Mouse (Mus musculus) heart, embryonic 13.5 days (tissue): ENCODE measurements around the gene Slc4a5. TPM values are rescaled to one million over a fixed set of nuclear protein-coding genes. Genes with fewer than 3 reads are reported as not detected.

ENCODE experiments used
- ATAC-seq: fragments of 200-750 bp; cut with Nextera tagmentation; 2 replicates; pipeline ENCODE4 v1.8.0; 2017; ENCODE audit warnings: moderate TSS enrichment; ENCODE audit not compliant: insufficient number of reproducible peaks, low FRiP score, low TSS enrichment; ENCODE audit errors: extremely low read depth
- H3K27ac ChIP-seq: fragments of 300-500 bp; sonication (generic); replicated peaks from 2 replicates; pipeline ENCODE4 v1.5.1; 2015; ENCODE audit warnings: moderate library complexity, mild to moderate bottlenecking, inconsistent platforms
- H3K27me3 ChIP-seq: fragments of 300-500 bp; sonication (generic); replicated peaks from 2 replicates; pipeline ENCODE4 v1.6.1; 2015; ENCODE audit warnings: mild to moderate bottlenecking, inconsistent platforms
- H3K36me3 ChIP-seq: fragments of 300-500 bp; sonication (generic); 2 replicates; pipeline ENCODE4 v1.6.1; 2015; ENCODE audit warnings: mild to moderate bottlenecking, inconsistent platforms
- H3K4me1 ChIP-seq: fragments of 300-500 bp; sonication (generic); 2 replicates; pipeline ENCODE4 v1.6.1; 2015; ENCODE audit warnings: inconsistent platforms
- H3K4me2 ChIP-seq: fragments of 300-500 bp; sonication (generic); 2 replicates; pipeline ENCODE4 v1.6.1; 2015; ENCODE audit warnings: inconsistent platforms, mild to moderate bottlenecking, moderate library complexity
- H3K4me3 ChIP-seq: fragments of 300-500 bp; sonication (generic); 2 replicates; pipeline ENCODE4 v1.5.1; 2015; ENCODE audit warnings: moderate library complexity, mild to moderate bottlenecking, inconsistent platforms
- H3K9ac ChIP-seq: fragments of 300-500 bp; sonication (generic); 2 replicates; pipeline ENCODE4 v1.6.1; 2015; ENCODE audit warnings: inconsistent platforms, mild to moderate bottlenecking, moderate library complexity
- H3K9me3 ChIP-seq: fragments of 300-500 bp; sonication (generic); 2 replicates; pipeline ENCODE4 v1.6.1; 2016; ENCODE audit warnings: inconsistent platforms
- WGBS: fragments of 180-500 bp; shearing (Covaris S2); methylation state at CpG from one replicate; pipeline ENCODE4 v1.1.7; 2015; ENCODE audit warnings: mixed read lengths; 5-methylcytosine and 5-hydroxymethylcytosine counted together
- polyA plus RNA-seq: library from polyadenylated mRNA; unstranded; fragments of >200 nt; fragmentation: Nextera tagmentation; extraction: Ambion mirVana; gene quantifications from 2 replicates; pipeline ENCODE4 v1.2.1, GENCODE M21; 2015

Gene Slc4a5
- polyA plus RNA-seq = 0.11 and 0.37 TPM in 2 replicates

- H3K4me2 ChIP-seq = no peak within 1 kb of the TSS
- H3K4me3 ChIP-seq = no peak within 1 kb of the TSS
- H3K36me3 ChIP-seq = no peaks in the 10 kb centered on the region
- no peak for ATAC-seq
- H3K4me1 ChIP-seq = no peaks in the 10 kb centered on the region; the same call in 1 of the 2 replicates
- no peaks in the 10 kb centered on the region for H3K9me3 ChIP-seq
- no peak within 1 kb of the TSS for H3K27ac ChIP-seq
- H3K27me3 ChIP-seq = no peaks in the 10 kb centered on the region
- WGBS = 68% methylated on average over 3 of the region's 3 CpGs
- H3K9ac ChIP-seq = no peak within 1 kb of the TSS
These were observed at the start of gene Slc4a5 for GRCm38 (mm10) chr6:83219814-83220213. TSS of gene Slc4a5 (plus strand) at chr6:83219828.

GRCm38 (mm10) chr6:83169872-83170271, 49.8 kb upstream of the Slc4a5 start:
- no peak overlapping the region for H3K9ac ChIP-seq

GRCm38 (mm10) chr6:83171063-83171462, 48.6 kb upstream of the Slc4a5 start:
- Histone ChIP-seq H3K4me3 (no peak overlapping the region), H3K9ac (no peak overlapping the region), H3K27me3 (no peaks in the 10 kb centered on the region), H3K9me3 (no peaks in the 10 kb centered on the region), H3K4me1 (peaks cover 36% of the 10 kb centered on the region), H3K36me3 (peaks cover 7% of the 10 kb centered on the region), H3K27ac (no peak overlapping the region), H3K4me2 (no peak overlapping the region)
- ATAC-seq = no peak
- 77% methylated on average over 5 of the region's 5 CpGs for WGBS

More at GRCm38 (mm10) chr6:83169872-83170271, 49.8 kb upstream of the Slc4a5 start:
- no peaks in the 10 kb centered on the region for H3K9me3 ChIP-seq
- H3K36me3 ChIP-seq = peaks cover 3% of the 10 kb centered on the region
- no peaks in the 10 kb centered on the region for H3K27me3 ChIP-seq
- H3K27ac ChIP-seq = no peak overlapping the region
- WGBS = 81% methylated on average over 5 of the region's 5 CpGs
- no peak overlapping the region for H3K4me2 ChIP-seq
- no peak overlapping the region for H3K4me3 ChIP-seq
- no peak for ATAC-seq
- peaks cover 40% of the 10 kb centered on the region for H3K4me1 ChIP-seq

- H3K36me3 ChIP-seq = peaks cover 16% of the 10 kb centered on the region
- ATAC-seq = no peak
- no peaks in the 10 kb centered on the region for H3K9me3 ChIP-seq
- H3K27me3 ChIP-seq = no peaks in the 10 kb centered on the region
- H3K4me2 ChIP-seq = no peak overlapping the region
- no peak overlapping the region for H3K4me3 ChIP-seq
- H3K27ac ChIP-seq = no peak overlapping the region
- 66% methylated on average over 9 of the region's 9 CpGs for WGBS
- H3K4me1 ChIP-seq = peaks cover 26% of the 10 kb centered on the region
- H3K9ac ChIP-seq = 0 out of 2 replicates have a peak overlapping the region, but pooled peaks have one; percentile 11
These were observed 47.2 kb upstream of the Slc4a5 start for GRCm38 (mm10) chr6:83172240-83172920.

- Histone ChIP-seq H3K27ac (no peak overlapping the region), H3K36me3 (peaks cover 18% of the 10 kb centered on the region), H3K9me3 (no peaks in the 10 kb centered on the region), H3K27me3 (no peaks in the 10 kb centered on the region), H3K4me2 (no peak overlapping the region), H3K4me3 (no peak overlapping the region), H3K4me1 (peaks cover 24% of the 10 kb centered on the region), H3K9ac (no peak overlapping the region)
- no peak for ATAC-seq
- 86% methylated on average over 8 of the region's 8 CpGs for WGBS
These were observed 43.6 kb upstream of the Slc4a5 start for GRCm38 (mm10) chr6:83175996-83176395.

- Histone ChIP-seq H3K4me2 (peak overlapping the region; percentile 66), H3K4me3 (peak overlapping the region; percentile 37), H3K4me1 (peaks cover 17% of the 10 kb centered on the region), H3K9me3 (no peaks in the 10 kb centered on the region), H3K27me3 (no peaks in the 10 kb centered on the region), H3K9ac (peak overlapping the region; percentile 68), H3K27ac (no peak overlapping the region), H3K36me3 (peaks cover 42% of the 10 kb centered on the region)
- peak; percentile 51; the same call in 1 of the 2 replicates for ATAC-seq
- 19% methylated on average over 12 of the region's 12 CpGs for WGBS
These were observed 40.1 kb upstream of the Slc4a5 start for GRCm38 (mm10) chr6:83179390-83180117.

- 79% methylated on average over 6 of the region's 6 CpGs for WGBS
- no peak for ATAC-seq
- H3K4me2 ChIP-seq = no peak overlapping the region
- H3K4me3 ChIP-seq = no peak overlapping the region
- H3K27me3 ChIP-seq = no peaks in the 10 kb centered on the region
- H3K9me3 ChIP-seq = no peaks in the 10 kb centered on the region
- no peak overlapping the region for H3K9ac ChIP-seq
- peaks cover 49% of the 10 kb centered on the region for H3K36me3 ChIP-seq
- H3K27ac ChIP-seq = no peak overlapping the region
- H3K4me1 ChIP-seq = peaks cover 22% of the 10 kb centered on the region
These were observed 39.0 kb upstream of the Slc4a5 start for GRCm38 (mm10) chr6:83180605-83181004.

- ATAC-seq = no peak
- Histone ChIP-seq H3K27ac (no peak overlapping the region), H3K4me2 (no peak overlapping the region), H3K9me3 (no peaks in the 10 kb centered on the region), H3K36me3 (peaks cover 51% of the 10 kb centered on the region), H3K9ac (no peak overlapping the region), H3K27me3 (no peaks in the 10 kb centered on the region), H3K4me3 (no peak overlapping the region), H3K4me1 (peaks cover 31% of the 10 kb centered on the region)
- whole genome bisulfite sequencing = 90% methylated on average over 3 of the region's 3 CpGs
These were observed 34.7 kb upstream of the Slc4a5 start for GRCm38 (mm10) chr6:83184858-83185435.

GRCm38 (mm10) chr6:83185895-83186861, 33.5 kb upstream of the Slc4a5 start:
- Histone ChIP-seq H3K9ac (peak overlapping the region; percentile 37; the same call in 1 of the 2 replicates), H3K4me1 (peaks cover 26% of the 10 kb centered on the region), H3K27ac (no peak overlapping the region), H3K9me3 (no peaks in the 10 kb centered on the region), H3K27me3 (no peaks in the 10 kb centered on the region), H3K36me3 (peaks cover 64% of the 10 kb centered on the region), H3K4me2 (peak overlapping the region; percentile 56), H3K4me3 (peak overlapping the region; percentile 29)
- 17% methylated on average over 25 of the region's 25 CpGs for WGBS
- 0 out of 2 replicates have a peak, but pooled peaks have one; percentile 51 for ATAC-seq

- Histone ChIP-seq H3K36me3 (peaks cover 71% of the 10 kb centered on the region), H3K9ac (peak overlapping the region; percentile 24; the same call in 1 of the 2 replicates), H3K4me2 (no peak overlapping the region), H3K9me3 (no peaks in the 10 kb centered on the region), H3K4me3 (no peak overlapping the region), H3K27ac (no peak overlapping the region), H3K4me1 (peaks cover 26% of the 10 kb centered on the region), H3K27me3 (no peaks in the 10 kb centered on the region)
- 90% methylated on average over 2 of the region's 2 CpGs for WGBS
- no peak for ATAC-seq
These were observed 32.7 kb upstream of the Slc4a5 start for GRCm38 (mm10) chr6:83186946-83187345.
